Mouse (Mus musculus) limb, embryonic 14.5 days (tissue): ENCODE results near the gene Hsd3b4. TPM values are rescaled to one million over a fixed set of nuclear protein-coding genes. Genes with fewer than 3 reads are reported as not detected.
A peak's percentile ranks its signal among the peaks of the same experiment; 100 is the strongest.
"Not testable (repeated sequence)": the region's sequence is repeated elsewhere in the genome, so short reads cannot be mapped to it uniquely, and the experiment has no call there.

Experiments
- ATAC-seq: fragments of 200-750 bp; cut with Nextera tagmentation; 2 replicates; pipeline ENCODE4 v1.8.0; 2017; ENCODE audit warnings: low read depth, moderate number of reproducible peaks, moderate TSS enrichment; ENCODE audit not compliant: low FRiP score
- DNase-seq: peaks from one replicate; pipeline ENCODE4 v3.0.0-alpha.2; 2015; ENCODE audit warnings: low spot score
- H3K27ac ChIP-seq: fragments of 300-500 bp; sonication (generic); replicated peaks from 2 replicates; pipeline ENCODE4 v1.5.1; 2014; ENCODE audit warnings: low read depth, mild to moderate bottlenecking, low read length, moderate library complexity, mixed read lengths
- H3K27me3 ChIP-seq: fragments of 300-500 bp; sonication (generic); 2 replicates; pipeline ENCODE4 v1.6.1; 2014; ENCODE audit warnings: low read length, mixed read lengths; ENCODE audit not compliant: control insufficient read depth, insufficient read depth
- H3K36me3 ChIP-seq: fragments of 300-500 bp; sonication (generic); 2 replicates; pipeline ENCODE4 v1.6.1; 2014; ENCODE audit warnings: mild to moderate bottlenecking, low read length, moderate library complexity, mixed read lengths; ENCODE audit not compliant: control insufficient read depth, insufficient read depth
- H3K4me1 ChIP-seq: fragments of 300-500 bp; sonication (generic); 2 replicates; pipeline ENCODE4 v1.6.1; 2014; ENCODE audit warnings: antibody characterized with exemption, low read length, mixed read lengths; ENCODE audit not compliant: control insufficient read depth, insufficient read depth
- H3K4me2 ChIP-seq: fragments of 300-500 bp; sonication (generic); replicated peaks from 2 replicates; pipeline ENCODE4 v1.6.1; 2014; ENCODE audit warnings: low read depth, mild to moderate bottlenecking, low read length, moderate library complexity; ENCODE audit not compliant: severe bottlenecking
- H3K4me3 ChIP-seq: fragments of 300-500 bp; sonication (generic); replicated peaks from 2 replicates; pipeline ENCODE4 v1.5.1; 2014; ENCODE audit warnings: low read length
- H3K9ac ChIP-seq: fragments of 300-500 bp; sonication (generic); 2 replicates; pipeline ENCODE4 v1.6.1; 2014; ENCODE audit warnings: mild to moderate bottlenecking, low read depth, low read length, moderate library complexity; ENCODE audit not compliant: severe bottlenecking
- H3K9me3 ChIP-seq: fragments of 300-500 bp; sonication (generic); 2 replicates; pipeline ENCODE4 v1.6.1; 2016; ENCODE audit warnings: low read length; ENCODE audit not compliant: control insufficient read depth
- WGBS: fragments of 180-500 bp; shearing (Covaris S2); extraction: QIAGEN DNeasy Blood & Tissue Kit; methylation state at CpG from one replicate; pipeline ENCODE4 v1.1.7; 2014; 5-methylcytosine and 5-hydroxymethylcytosine counted together
- polyA plus RNA-seq, 2 experiments: library from polyadenylated mRNA; depleted of rRNA in 1 of 2; stranded (reverse) in 1 of 2; unstranded in 1 of 2; fragments of >200 nt; fragmentation: Nextera tagmentation in 1 of 2; extraction: Ambion mirVana in 1 of 2; gene quantifications; 2 replicates each; pipeline versions ENCODE4 v1.2.1 to v1.2.3; 2012 to 2014

The Hsd3b4 gene
- polyA plus RNA-seq, 2 experiments, result not detected

- not testable (repeated sequence) for H3K9ac ChIP-seq, DNase-seq, H3K4me1 ChIP-seq, H3K4me3 ChIP-seq, H3K4me2 ChIP-seq, H3K27ac ChIP-seq, H3K27me3 ChIP-seq, H3K9me3 ChIP-seq, H3K36me3 ChIP-seq, ATAC-seq
These were observed 12.9 kb downstream of the Hsd3b4 start for GRCm38 (mm10) chr3:98497401-98497800.

- DNase-seq, H3K4me2 ChIP-seq, H3K9ac ChIP-seq, H3K4me1 ChIP-seq, H3K27me3 ChIP-seq, H3K36me3 ChIP-seq, ATAC-seq, H3K27ac ChIP-seq, H3K4me3 ChIP-seq, H3K9me3 ChIP-seq: not testable (repeated sequence)
- WGBS, result no CpG with 5 or more reads among the region's 2 CpGs
These were observed 13.6 kb downstream of the Hsd3b4 start for GRCm38 (mm10) chr3:98496762-98497161.

DNA sequence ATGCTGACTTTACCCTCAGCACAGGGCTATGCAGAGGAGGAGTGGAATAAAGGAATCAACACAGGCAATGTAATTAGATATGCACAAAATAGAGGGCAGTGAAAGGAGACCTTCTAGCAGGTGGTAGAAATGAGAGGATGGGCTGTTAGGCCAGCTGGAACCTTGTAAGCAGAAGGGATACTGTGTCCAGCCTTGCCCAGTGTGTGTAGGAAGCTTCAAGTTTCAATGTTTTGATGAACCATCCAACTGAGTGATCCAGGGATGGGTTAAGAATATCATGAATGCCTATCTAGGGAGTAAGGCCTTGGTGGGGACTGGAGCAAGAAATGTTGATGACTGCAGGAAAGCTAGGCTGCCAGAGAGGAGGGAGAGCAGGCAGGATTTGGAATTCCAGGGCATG is 15.3 kb downstream of the Hsd3b4 start:
- H3K9me3 ChIP-seq, H3K36me3 ChIP-seq, H3K27ac ChIP-seq, H3K4me1 ChIP-seq, H3K4me3 ChIP-seq, H3K4me2 ChIP-seq, H3K9ac ChIP-seq, DNase-seq, H3K27me3 ChIP-seq: not testable (repeated sequence)
- ATAC-seq, result 0 out of 2 replicates have a peak, but pooled peaks have one; percentile 23

DNA sequence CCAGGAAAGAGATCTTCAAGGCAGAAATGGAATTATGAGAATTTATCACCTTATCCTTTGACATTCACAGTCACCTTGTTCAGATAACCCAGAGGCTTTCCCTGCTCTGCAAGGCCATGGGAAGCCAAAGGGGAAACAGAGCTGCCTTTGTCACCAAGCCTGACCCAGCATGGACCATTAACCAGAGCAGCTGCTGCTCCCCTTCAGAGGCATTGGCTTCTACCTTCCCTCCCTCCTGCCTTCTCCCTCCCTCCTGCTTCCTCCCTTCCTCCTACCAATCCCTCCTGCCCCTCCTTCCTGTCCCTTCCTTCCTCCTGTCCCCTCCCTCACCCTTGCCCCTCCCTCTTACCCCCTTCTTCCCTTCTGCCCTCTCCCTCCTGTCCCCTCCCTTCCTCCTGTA is 16.1 kb downstream of the Hsd3b4 start:
- ATAC-seq, result not testable (repeated sequence)

GRCm38 (mm10) chr3:98471499-98471898 is 38.8 kb downstream of the Hsd3b4 start:
- DNase-seq, H3K27ac ChIP-seq, H3K4me1 ChIP-seq, H3K9me3 ChIP-seq, H3K9ac ChIP-seq, H3K4me2 ChIP-seq, H3K4me3 ChIP-seq, H3K36me3 ChIP-seq, H3K27me3 ChIP-seq, ATAC-seq: not testable (repeated sequence)

More for the DNA sequence above, 16.1 kb downstream of the Hsd3b4 start:
- not testable (repeated sequence) for H3K4me2 ChIP-seq, H3K36me3 ChIP-seq, DNase-seq, H3K9ac ChIP-seq, H3K9me3 ChIP-seq, H3K4me1 ChIP-seq, H3K27ac ChIP-seq, H3K4me3 ChIP-seq, H3K27me3 ChIP-seq

DNA sequence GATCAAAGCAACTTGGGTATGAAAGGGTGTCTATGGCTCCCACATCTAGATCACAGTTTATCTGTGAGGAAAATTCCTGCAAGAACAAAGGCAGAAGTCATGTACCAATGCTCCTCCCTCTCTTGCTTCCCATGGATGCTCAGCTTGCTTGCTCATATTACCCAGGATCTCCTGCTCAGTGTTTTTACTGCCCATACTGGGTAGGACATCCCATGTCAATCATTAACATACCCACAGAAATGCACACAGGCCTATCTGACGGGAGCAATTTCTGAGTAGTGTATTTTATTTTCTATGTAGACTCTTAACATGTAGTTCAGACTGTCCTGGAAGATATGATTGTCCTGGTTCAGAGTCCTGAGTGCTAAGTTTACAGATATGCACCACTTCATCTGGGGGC is 39.3 kb downstream of the Hsd3b4 start:
- H3K27me3 ChIP-seq, ATAC-seq, H3K36me3 ChIP-seq, H3K4me1 ChIP-seq, H3K4me3 ChIP-seq, H3K9me3 ChIP-seq, H3K27ac ChIP-seq, H3K9ac ChIP-seq, H3K4me2 ChIP-seq, DNase-seq: not testable (repeated sequence)
- no CpG with 5 or more reads among the region's 1 CpGs for WGBS

- DNase-seq, H3K4me2 ChIP-seq, H3K4me3 ChIP-seq, H3K9me3 ChIP-seq, H3K4me1 ChIP-seq, H3K9ac ChIP-seq, ATAC-seq, H3K27ac ChIP-seq, H3K36me3 ChIP-seq, H3K27me3 ChIP-seq: not testable (repeated sequence)
- WGBS, result 38% methylated on average over 1 of the region's 2 CpGs
These were observed 41.0 kb downstream of the Hsd3b4 start for GRCm38 (mm10) chr3:98469323-98469722.

GRCm38 (mm10) chr3:98457026-98457425 is 53.3 kb downstream of the Hsd3b4 start, which contains the start of gene Gm4450:
Gene Gm4450 (minus strand): TSS chr3:98457126.
- H3K4me1 ChIP-seq, H3K36me3 ChIP-seq, ATAC-seq, H3K9ac ChIP-seq, DNase-seq, H3K27ac ChIP-seq, H3K9me3 ChIP-seq, H3K4me3 ChIP-seq, H3K27me3 ChIP-seq, H3K4me2 ChIP-seq: not testable (repeated sequence)
- whole genome bisulfite sequencing, result no CpG with 5 or more reads among the region's 1 CpGs

GRCm38 (mm10) chr3:98453786-98454185 is 56.5 kb downstream of the Hsd3b4 start:
- H3K4me3 ChIP-seq, DNase-seq, H3K27ac ChIP-seq, H3K9ac ChIP-seq, H3K4me1 ChIP-seq, H3K9me3 ChIP-seq, H3K36me3 ChIP-seq, ATAC-seq, H3K27me3 ChIP-seq, H3K4me2 ChIP-seq: not testable (repeated sequence)
- WGBS, result 83% methylated on average over 5 of the region's 5 CpGs
